ENCODE assay signal across 26 mouse cellular contexts in the genomic region with DNA sequence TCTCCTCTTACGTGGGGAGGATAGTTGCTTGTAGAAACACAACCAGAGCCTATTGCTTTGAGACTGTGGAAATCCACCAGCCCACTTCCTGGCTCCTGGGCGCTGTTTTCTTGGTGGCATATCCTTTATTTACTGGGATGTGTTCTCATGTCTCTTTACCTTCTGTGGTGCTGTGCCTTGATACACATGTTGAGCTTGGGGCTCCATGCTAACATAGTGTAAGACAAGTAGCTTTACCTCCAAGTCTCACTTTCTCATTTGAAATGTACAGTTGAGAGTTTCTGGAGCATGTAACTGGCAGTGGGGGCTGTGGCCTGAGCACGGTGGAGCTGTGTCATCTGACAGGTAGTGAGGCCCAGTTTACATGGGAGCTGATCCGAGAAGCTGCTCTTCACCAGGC. TPM values are rescaled to one million over a fixed set of nuclear protein-coding genes. Genes with fewer than 3 reads are reported as not detected.
DNase-seq lines count a peak whose midpoint lies in the region; ATAC-seq and TF ChIP-seq lines count a peak whose summit lies in the region.
"Had no signal": no experiment of that assay in that cellular context is flagged by ENCODE, and none has a peak within 500 bp of the region (broad histone marks: within the 10 kb centered on the region; RNA-seq: fewer than 3 reads in every experiment).

No protein-coding gene starts in this region.

- 71% methylated on average over 4 of the region's 4 CpGs for WGBS in embryonic facial prominence, embryonic 13.5 days
- 84% methylated on average over 4 of the region's 4 CpGs for WGBS in embryonic facial prominence, embryonic 10.5 days
- WGBS in kidney, embryonic 16.5 days = 44% methylated on average over 4 of the region's 4 CpGs
- WGBS in stomach, postnatal 0 days = 57% methylated on average over 4 of the region's 4 CpGs

- no peak for TF ChIP-seq EP300 in stomach, postnatal 0 days (optimal IDR thresholded peaks at IDR 0.05)

- H3K4me2 ChIP-seq in embryonic facial prominence, embryonic 13.5 days = no peak overlapping the region
- no peak overlapping the region for H3K4me2 ChIP-seq in kidney, embryonic 16.5 days (replicated peaks; ENCODE audit: low read depth, low read length)
- no peak overlapping the region for H3K4me2 ChIP-seq in stomach, postnatal 0 days (replicated peaks; ENCODE audit: low read depth)
- H3K4me2 ChIP-seq: embryonic facial prominence, embryonic 12.5 days; forebrain, embryonic 12.5 days; forebrain, embryonic 15.5 days; heart, embryonic 13.5 days; hindbrain, embryonic 13.5 days had no signal

- peak overlapping the region; percentile 0; the same call in 1 of the 2 replicates for H3K27ac ChIP-seq in embryonic facial prominence, embryonic 13.5 days
- H3K27ac ChIP-seq in embryonic facial prominence, embryonic 10.5 days (replicated peaks) = no peak overlapping the region
- H3K27ac ChIP-seq in kidney, embryonic 16.5 days (ENCODE audit: low read length) = peak overlapping the region; percentile 13; the same call in 1 of the 2 replicates
- 0 out of 2 replicates have a peak overlapping the region, but pooled peaks have one; percentile 20 for H3K27ac ChIP-seq in stomach, postnatal 0 days (replicated peaks)
- H3K27ac ChIP-seq: embryonic facial prominence, embryonic 12.5 days; forebrain, embryonic 12.5 days; forebrain, embryonic 15.5 days; heart, adult 2 months; heart, embryonic 10.5 days; heart, embryonic 13.5 days; hindbrain, embryonic 10.5 days; hindbrain, embryonic 13.5 days had no signal

- peaks cover 33% of the 10 kb centered on the region for H3K4me1 ChIP-seq in embryonic facial prominence, embryonic 13.5 days
- peaks cover 15% of the 10 kb centered on the region for H3K4me1 ChIP-seq in embryonic facial prominence, embryonic 10.5 days
- H3K4me1 ChIP-seq in kidney, embryonic 16.5 days (ENCODE audit: insufficient read depth, low read length) = peaks cover 38% of the 10 kb centered on the region
- H3K4me1 ChIP-seq in stomach, postnatal 0 days (replicated peaks; ENCODE audit: control insufficient read depth, insufficient read depth) = peaks cover 6% of the 10 kb centered on the region
- H3K4me1 ChIP-seq: embryonic facial prominence, embryonic 12.5 days had no signal

- no peaks in the 10 kb centered on the region for H3K36me3 ChIP-seq in embryonic facial prominence, embryonic 13.5 days
- peaks cover 3% of the 10 kb centered on the region; the same call in 1 of the 2 replicates for H3K36me3 ChIP-seq in embryonic facial prominence, embryonic 10.5 days (replicated peaks)
- no peaks in the 10 kb centered on the region for H3K36me3 ChIP-seq in kidney, embryonic 16.5 days (ENCODE audit: insufficient read depth, low read length)
- H3K36me3 ChIP-seq in stomach, postnatal 0 days (ENCODE audit: control insufficient read depth, insufficient read depth, low read length) = no peaks in the 10 kb centered on the region
- H3K36me3 ChIP-seq: embryonic facial prominence, embryonic 12.5 days; forebrain, embryonic 12.5 days; forebrain, embryonic 15.5 days; heart, embryonic 10.5 days; heart, embryonic 13.5 days; hindbrain, embryonic 10.5 days; hindbrain, embryonic 13.5 days had no signal

- no peaks in the 10 kb centered on the region for H3K27me3 ChIP-seq in embryonic facial prominence, embryonic 13.5 days
- no peaks in the 10 kb centered on the region for H3K27me3 ChIP-seq in embryonic facial prominence, embryonic 10.5 days (replicated peaks; ENCODE audit: low read depth, poor library complexity, severe bottlenecking)
- no peaks in the 10 kb centered on the region for H3K27me3 ChIP-seq in kidney, embryonic 16.5 days (ENCODE audit: insufficient read depth, low read length)
- H3K27me3 ChIP-seq in stomach, postnatal 0 days (ENCODE audit: control insufficient read depth, insufficient read depth, low read length) = no peaks in the 10 kb centered on the region
- H3K27me3 ChIP-seq: embryonic facial prominence, embryonic 12.5 days; forebrain, embryonic 12.5 days; forebrain, embryonic 15.5 days; heart, embryonic 13.5 days; hindbrain, embryonic 13.5 days had no signal

- H3K4me3 ChIP-seq in embryonic facial prominence, embryonic 13.5 days = no peak overlapping the region
- H3K4me3 ChIP-seq in embryonic facial prominence, embryonic 10.5 days = no peak overlapping the region
- H3K4me3 ChIP-seq in kidney, embryonic 16.5 days (ENCODE audit: low read length) = no peak overlapping the region
- no peak overlapping the region for H3K4me3 ChIP-seq in stomach, postnatal 0 days (ENCODE audit: low read depth, low read length)
- H3K4me3 ChIP-seq: embryonic facial prominence, embryonic 12.5 days; erythroblast, embryonic 14.5 days; forebrain, embryonic 12.5 days; forebrain, embryonic 15.5 days; heart, adult 2 months; heart, embryonic 10.5 days; heart, embryonic 13.5 days; hindbrain, embryonic 10.5 days; hindbrain, embryonic 13.5 days had no signal

- DNase-seq in embryonic facial prominence, embryonic 10.5 days (ENCODE audit: low spot score) = no peak
- DNase-seq in kidney, adult 11 months = no peak
- peak; percentile 31 for DNase-seq in induced T-regulatory cell, adult 2 months (ENCODE audit: low read depth)
- DNase-seq in stomach, postnatal 0 days (ENCODE audit: low spot score) = no peak
- DNase-seq in cerebellum, adult 8-10 months = no peak
- DNase-seq in liver = no peak
- DNase-seq: adrenal gland, adult 2 months; adrenal gland, postnatal 14 days; B cell, adult 2 months; cerebellum, adult 11 months; cerebellum, adult 2 months; cerebellum, postnatal 10 days; gastrocnemius, postnatal 25 days; heart, adult 2 months had no signal

- ATAC-seq in embryonic facial prominence, embryonic 13.5 days (ENCODE audit: insufficient number of reproducible peaks, insufficient read depth, low FRiP score, low TSS enrichment, low read depth) = no peak
- peak; percentile 33; the same call in 1 of the 2 replicates for ATAC-seq in kidney, embryonic 16.5 days (ENCODE audit: low FRiP score, low TSS enrichment)
- ATAC-seq in stomach, postnatal 0 days (ENCODE audit: low FRiP score, low TSS enrichment) = no peak
- ATAC-seq: forebrain, embryonic 15.5 days; hindbrain, embryonic 16.5 days; inflammation-experienced regulatory T-cells, adult 6 months had no signal

- TF ChIP-seq CTCF in stomach, postnatal 0 days (IDR thresholded peaks at IDR 0.05; ENCODE audit: low read depth) = no peak

- H3K9ac ChIP-seq in embryonic facial prominence, embryonic 13.5 days = no peak overlapping the region
- H3K9ac ChIP-seq in kidney, embryonic 16.5 days (replicated peaks; ENCODE audit: low read length) = no peak overlapping the region
- no peak overlapping the region for H3K9ac ChIP-seq in stomach, postnatal 0 days (ENCODE audit: low read length)
- H3K9ac ChIP-seq: embryonic facial prominence, embryonic 12.5 days; forebrain, embryonic 12.5 days; forebrain, embryonic 15.5 days; heart, embryonic 13.5 days; hindbrain, embryonic 13.5 days had no signal

- no peaks in the 10 kb centered on the region for H3K9me3 ChIP-seq in embryonic facial prominence, embryonic 13.5 days
- no peaks in the 10 kb centered on the region for H3K9me3 ChIP-seq in embryonic facial prominence, embryonic 10.5 days
- no peaks in the 10 kb centered on the region for H3K9me3 ChIP-seq in kidney, embryonic 16.5 days (ENCODE audit: low read length)
- H3K9me3 ChIP-seq in stomach, postnatal 0 days (ENCODE audit: control insufficient read depth, low read length) = no peaks in the 10 kb centered on the region
- H3K9me3 ChIP-seq: embryonic facial prominence, embryonic 12.5 days; forebrain, embryonic 12.5 days; forebrain, embryonic 15.5 days; heart, embryonic 10.5 days; heart, embryonic 13.5 days; hindbrain, embryonic 10.5 days; hindbrain, embryonic 13.5 days had no signal

RNA-seq across cellular contexts. Expression of gene Usp6nl, which starts 54.5 kb away (rescaled TPM):
- polyA plus RNA-seq in embryonic facial prominence, embryonic 13.5 days (2015; fragmentation: Nextera tagmentation; extraction: Ambion mirVana) = 9.7 and 10.9 TPM in 2 replicates
- 9.4 and 11.6 TPM in 2 replicates for polyA plus RNA-seq in embryonic facial prominence, embryonic 10.5 days (2016; fragmentation: Nextera tagmentation; extraction: Ambion mirVana)
- polyA plus RNA-seq in kidney, embryonic 16.5 days (2015; fragmentation: Nextera tagmentation; extraction: Ambion mirVana) = 8.6 and 8.8 TPM in 2 replicates
- polyA plus RNA-seq in stomach, postnatal 0 days (2015; fragmentation: Nextera tagmentation; extraction: Ambion mirVana) = 7.4 and 8.9 TPM in 2 replicates
